Mouse (Mus musculus): ENCODE measurements around the gene Ccr7. TPM values are rescaled to one million over a fixed set of nuclear protein-coding genes. Genes with fewer than 3 reads are reported as not detected.

The Ccr7 gene
- total RNA-seq, 2 experiments from 2014 or later, result not detected

DNA sequence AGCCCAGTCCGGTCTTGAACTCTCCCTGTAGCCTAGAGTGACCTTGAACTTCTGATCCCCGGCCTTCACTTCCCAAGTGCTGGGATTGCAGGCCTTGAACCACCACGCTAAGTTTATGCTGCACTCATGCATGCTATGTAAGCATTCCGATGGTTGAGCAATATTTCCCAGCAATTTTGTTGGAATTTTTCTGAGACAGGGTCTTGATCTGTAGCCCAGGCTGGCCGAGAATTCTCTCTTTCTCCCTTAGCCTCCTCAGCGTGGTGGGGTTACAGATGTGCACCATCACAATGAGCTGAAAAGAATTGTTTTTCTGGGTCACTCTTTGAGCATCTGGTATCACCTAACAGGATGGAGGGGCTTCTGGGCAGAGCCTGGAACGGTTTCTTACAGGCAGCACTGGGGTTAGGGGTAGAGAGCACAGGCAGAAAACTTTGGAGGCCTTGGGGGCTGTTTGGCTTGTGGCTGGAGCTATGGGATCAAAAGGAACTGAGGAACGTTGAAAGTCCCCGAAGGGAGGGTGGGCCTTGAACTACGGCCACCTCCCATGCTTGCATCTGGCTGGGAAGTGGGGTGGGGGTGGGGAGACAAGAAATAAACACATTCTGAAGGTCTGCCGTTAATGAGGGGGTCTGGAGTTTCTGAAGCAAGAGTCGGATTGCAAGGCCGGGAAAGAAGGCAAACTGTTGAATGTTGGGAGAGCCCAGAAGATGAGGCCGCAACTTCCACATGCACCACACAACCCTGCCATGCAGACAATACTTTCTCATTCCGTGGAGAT is 20.4 kb downstream of the Ccr7 start:
- no peak for TF ChIP-seq CTCF (IDR thresholded peaks at IDR 0.05)
- no peak overlapping the region for H3K4me3 ChIP-seq
- no peak overlapping the region for H3K27ac ChIP-seq
- DNase-seq (ENCODE audit: extremely low spot score in 1 of 2, low spot score in 2 of 2), result no peak
- intact Hi-C loops (cut with DNase I), result no loop called here

DNA sequence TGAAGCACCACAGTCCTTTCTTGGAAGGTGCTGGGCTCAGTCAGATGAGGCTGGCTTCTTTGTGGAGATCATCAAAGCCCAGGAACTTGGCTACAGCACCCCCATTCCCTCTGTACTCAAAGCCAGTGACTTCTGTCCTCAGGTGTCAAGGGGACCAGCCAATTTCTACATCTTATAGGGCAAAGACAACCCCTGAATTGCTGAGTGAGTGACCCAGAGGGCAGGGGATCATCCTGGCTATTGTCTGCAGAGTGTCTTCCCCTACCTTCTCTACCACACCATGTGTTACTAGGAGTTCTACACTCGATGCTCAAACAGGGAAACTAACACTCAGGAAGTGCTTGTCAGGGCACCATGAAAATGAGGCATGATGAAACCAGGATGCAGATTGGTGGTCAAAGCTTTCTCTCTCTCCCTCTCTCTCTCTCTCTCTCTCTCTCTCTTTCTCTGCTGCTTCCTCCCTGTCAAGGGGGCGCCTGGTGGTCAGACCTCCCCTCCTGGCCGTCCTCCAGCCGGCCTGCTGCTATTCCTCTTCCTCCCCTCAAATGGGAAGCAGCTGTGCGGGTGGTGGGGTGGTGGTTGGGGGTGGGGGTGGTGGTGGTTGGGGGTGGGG is 21.5 kb downstream of the Ccr7 start:
- no peak for DNase-seq (ENCODE audit: extremely low spot score in 1 of 2, low spot score in 2 of 2)
- H3K4me3 ChIP-seq, result no peak overlapping the region
- no peak overlapping the region for H3K27ac ChIP-seq
- no peak for TF ChIP-seq CTCF (IDR thresholded peaks at IDR 0.05)
- intact Hi-C loops (cut with DNase I), result no loop called here

DNA sequence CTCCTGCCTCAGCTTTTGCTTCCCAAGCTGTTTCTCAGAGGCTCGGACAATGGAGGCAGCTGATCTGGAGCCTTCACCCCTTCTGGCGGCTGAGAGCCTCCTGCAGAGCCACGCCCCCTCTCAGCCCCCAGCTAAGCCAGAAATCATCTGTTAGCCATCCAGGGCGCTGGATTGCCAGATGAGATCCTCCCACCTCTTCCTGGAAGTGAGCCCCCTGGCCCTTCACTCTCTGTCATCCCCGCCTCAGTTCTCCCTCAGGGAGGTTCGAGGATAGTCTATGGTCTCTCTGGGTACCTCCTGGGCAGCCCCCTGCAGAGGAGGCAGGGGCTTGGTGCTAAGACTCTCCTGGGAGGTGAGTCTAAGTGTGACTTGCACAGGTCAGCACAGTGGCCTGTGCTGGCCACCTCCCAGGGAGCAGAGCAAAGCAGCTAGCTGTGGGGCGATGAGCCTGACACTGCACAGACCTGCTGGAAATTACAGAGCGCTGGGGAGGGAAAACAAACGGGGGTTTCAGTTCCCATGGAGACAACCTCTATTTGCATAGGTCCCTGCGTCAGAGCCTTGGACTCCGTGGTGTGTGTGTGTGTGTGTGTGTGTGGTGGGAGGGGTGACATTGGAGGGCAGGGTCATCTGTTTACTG is 22.7 kb downstream of the Ccr7 start:
- no peak for TF ChIP-seq CTCF (IDR thresholded peaks at IDR 0.05)
- no peak overlapping the region for H3K4me3 ChIP-seq
- H3K27ac ChIP-seq, result no peak overlapping the region

DNA sequence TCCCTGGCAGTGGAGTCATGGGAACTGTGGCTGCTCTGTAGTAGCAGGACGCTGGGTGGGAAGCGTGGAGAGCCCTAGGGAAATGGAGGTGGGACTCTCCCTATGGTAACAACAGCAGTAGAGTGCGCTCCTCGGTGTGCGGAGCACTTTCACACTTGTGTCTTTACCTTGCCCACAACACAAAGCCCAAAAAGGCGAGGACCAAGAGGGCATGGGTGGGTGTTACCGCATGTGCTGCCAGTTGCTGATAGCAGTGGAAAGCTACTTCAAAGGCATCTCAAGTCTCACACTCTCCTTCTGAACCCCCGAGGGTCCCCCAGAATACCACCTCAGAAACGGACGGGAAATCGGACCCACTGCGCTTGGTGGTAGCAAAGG is 23.4 kb downstream of the Ccr7 start:
- intact Hi-C loops (cut with DNase I), result no loop called here
- H3K4me3 ChIP-seq, result no peak overlapping the region
- TF ChIP-seq CTCF (IDR thresholded peaks at IDR 0.05), result no peak
- DNase-seq (ENCODE audit: extremely low spot score in 1 of 2, low spot score in 2 of 2), result no peak
- no peak overlapping the region for H3K27ac ChIP-seq

More for the DNA sequence above, 22.7 kb downstream of the Ccr7 start:
- intact Hi-C loops (cut with DNase I), result no loop called here
- no peak for DNase-seq (ENCODE audit: extremely low spot score in 1 of 2, low spot score in 2 of 2)

DNA sequence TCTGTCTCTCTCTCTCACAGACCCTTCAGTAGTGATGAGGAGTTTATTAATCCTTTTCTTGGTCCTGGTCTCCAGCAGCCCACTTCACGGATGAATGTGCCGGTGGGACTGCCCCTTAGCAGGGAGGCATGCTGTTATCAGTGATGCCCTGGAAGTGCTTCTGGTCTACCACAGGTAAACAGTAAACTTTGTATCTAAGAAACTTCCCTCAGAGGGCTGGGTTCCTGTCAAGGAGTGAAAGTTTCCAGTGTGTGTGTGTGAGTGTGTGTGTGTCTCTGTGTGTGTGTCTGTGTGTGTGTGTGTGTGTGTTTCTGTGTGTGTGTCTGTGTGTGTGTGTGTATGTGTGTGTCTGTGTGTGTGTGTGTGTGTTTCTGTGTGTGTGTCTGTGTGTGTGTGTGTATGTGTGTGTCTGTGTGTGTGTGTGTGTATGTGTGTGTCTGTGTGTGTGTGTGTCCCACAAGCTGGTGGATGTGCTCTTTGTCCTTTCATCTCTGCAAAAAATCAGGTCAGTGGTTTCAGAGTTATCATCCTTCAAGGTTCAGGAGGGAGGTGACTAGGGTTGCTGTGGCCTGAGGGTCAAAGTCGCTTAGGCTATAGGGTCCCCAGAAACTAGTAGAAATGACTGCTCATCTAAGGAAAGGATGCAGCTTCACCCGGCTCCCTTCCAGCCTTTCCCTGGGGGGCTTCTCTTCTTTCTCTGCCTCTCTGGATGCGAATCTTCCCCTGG is 24.0 kb downstream of the Ccr7 start:
- H3K4me3 ChIP-seq, result no peak overlapping the region
- intact Hi-C loops (cut with DNase I), result no loop called here

DNA sequence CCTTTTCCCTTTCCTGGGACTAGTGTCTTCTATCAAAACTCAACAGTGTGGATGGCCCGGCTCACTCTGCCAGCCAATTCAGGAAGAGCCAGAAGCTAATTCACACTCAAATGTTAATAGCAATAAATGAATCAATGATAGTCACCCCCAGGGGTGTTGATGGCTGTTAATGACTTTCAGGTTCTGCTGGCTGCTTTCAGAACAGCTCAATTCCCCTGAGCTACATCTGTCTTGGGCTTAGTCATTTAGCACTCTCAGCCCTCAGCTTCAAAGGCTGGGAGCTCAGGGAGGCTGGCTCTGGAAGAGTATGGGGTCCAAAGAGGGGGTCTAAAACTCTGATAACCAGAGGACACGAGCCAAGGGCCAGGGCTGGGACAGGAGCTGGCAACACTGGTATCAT is 25.6 kb downstream of the Ccr7 start:
- Histone ChIP-seq H3K4me3 (no peak overlapping the region), H3K27ac (no peak overlapping the region)
- intact Hi-C loops (cut with DNase I), result no loop called here
- no peak for TF ChIP-seq CTCF (IDR thresholded peaks at IDR 0.05)
- no peak for DNase-seq (ENCODE audit: extremely low spot score in 1 of 2, low spot score in 2 of 2)

More for the DNA sequence above, 24.0 kb downstream of the Ccr7 start:
- no peak for TF ChIP-seq CTCF (IDR thresholded peaks at IDR 0.05)
- no peak overlapping the region for H3K27ac ChIP-seq
- DNase-seq (ENCODE audit: extremely low spot score in 1 of 2, low spot score in 2 of 2), result no peak

DNA sequence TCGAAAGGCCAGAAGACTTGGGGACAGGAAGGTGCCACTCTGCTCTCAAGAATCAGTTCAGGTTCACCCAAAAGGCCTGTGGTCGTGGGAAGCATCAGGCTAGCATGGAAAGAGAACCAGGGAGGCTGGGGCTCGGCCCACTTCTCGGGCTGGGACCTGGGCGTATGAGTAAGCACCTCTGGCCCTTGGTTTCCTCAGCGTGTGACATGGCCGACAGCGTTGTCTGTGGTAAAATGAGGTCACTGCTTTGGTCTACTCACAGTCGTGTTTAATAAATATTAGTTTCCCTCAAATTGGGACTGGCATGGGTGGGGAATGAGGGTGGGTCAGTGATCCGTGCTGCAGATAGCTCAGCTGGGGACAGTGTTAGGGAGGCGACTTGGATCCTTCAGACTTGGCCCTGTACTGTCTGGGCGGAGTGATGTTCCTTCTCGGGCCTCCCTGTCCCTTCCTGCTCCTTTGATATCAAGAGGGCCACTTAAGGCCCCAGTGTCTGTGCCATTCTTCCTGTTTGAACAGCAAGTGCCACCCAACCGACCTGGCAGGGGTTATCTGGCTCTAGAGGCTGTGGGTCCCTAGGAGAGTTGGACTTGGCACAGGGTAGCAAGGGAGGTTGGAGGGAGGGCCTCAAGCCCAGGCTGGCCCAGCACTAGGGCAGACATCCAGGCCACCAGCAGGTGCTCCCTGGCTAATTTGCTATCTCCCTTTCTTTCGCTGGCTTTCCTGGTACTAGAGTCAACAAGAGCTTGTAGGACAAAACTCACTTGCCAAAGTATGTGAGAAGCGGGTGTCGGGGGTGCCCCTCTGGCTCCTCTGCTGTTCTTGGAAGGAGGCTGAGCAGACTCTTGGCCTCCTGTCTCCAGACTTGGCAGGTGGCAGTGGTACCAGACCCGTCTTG is 26.8 kb downstream of the Ccr7 start:
- TF ChIP-seq CTCF (IDR thresholded peaks at IDR 0.05), result no peak; the same call in 1 of the 2 replicates
- no peak for DNase-seq (ENCODE audit: extremely low spot score in 1 of 2, low spot score in 2 of 2)
- peak overlapping the region; percentile 89 for H3K27ac ChIP-seq
- intact Hi-C loops (cut with DNase I), result loop anchor here (1.0 kb wide), 1 partner anchor 19 kb away; no protein-coding TSS in a partner anchor
- H3K4me3 ChIP-seq, result no peak overlapping the region

DNA sequence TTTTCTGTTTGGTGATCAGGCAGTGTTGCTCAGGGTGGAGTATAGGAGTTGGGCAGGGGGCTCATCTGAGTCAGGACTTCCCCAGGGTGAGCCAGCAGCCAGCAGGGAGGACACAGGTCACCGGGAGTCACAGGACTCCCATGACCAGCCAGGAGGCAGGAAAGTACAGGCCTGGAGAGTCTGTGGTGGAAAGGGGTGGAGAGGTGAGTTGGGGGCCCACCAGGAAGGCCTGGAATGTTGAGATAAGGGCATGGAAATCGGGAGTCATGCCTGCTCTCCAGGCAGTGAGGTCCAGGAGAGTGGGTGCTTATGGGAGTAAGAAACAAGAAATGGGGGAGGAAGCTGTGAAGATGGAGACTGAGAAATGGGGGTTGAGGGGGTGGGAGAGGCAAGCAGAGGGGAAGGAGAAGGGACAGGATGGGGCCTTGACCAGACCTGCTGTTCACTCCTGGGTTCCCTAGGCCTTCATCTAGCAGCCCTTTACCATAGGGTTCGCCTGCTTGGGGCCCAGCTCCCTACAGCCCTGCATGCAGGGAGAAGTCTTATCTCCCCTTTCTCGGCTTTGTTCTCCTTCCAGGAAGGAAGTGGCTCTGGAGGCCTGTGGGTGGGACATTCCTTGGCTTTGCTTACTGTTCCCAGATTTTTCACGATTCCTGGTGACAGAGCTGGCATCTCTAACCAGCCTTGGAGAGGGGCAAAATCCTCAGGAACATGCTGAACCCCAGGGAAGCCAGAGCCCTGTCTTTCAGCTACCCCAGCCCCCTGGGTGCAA is 28.2 kb downstream of the Ccr7 start:
- intact Hi-C loops (cut with DNase I), result loop anchor here (1.0 kb wide), 1 partner anchor 21 kb away; no protein-coding TSS in a partner anchor
- peak in 1 of 2 experiments; percentile 48 for DNase-seq (ENCODE audit: extremely low spot score in 1 of 2, low spot score in 2 of 2)
- Histone ChIP-seq H3K4me3 (no peak overlapping the region), H3K27ac (peak overlapping the region; percentile 89)
- TF ChIP-seq CTCF (IDR thresholded peaks at IDR 0.05), result no peak

DNA sequence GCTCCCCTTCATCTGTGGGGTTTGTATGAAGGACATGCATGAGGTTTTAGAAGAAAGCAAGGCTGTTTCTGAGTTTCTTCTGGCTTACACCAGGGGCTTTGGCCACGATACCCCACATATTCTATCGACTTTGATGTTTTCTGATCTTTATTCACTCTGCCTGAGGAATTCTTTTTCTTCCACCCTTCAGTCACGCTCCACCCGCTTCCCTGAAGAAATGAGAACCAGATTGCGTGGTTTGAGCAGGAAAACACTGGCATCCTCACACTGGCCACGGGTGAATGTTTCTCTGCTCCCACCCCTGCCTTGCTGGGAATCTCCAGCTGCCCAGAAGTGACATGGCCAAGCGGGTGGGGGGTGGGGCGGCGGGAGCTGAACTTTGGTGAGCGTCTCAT is 30.2 kb downstream of the Ccr7 start:
- Histone ChIP-seq H3K27ac (peak overlapping the region; percentile 77), H3K4me3 (no peak overlapping the region)
- DNase-seq (ENCODE audit: extremely low spot score in 1 of 2, low spot score in 2 of 2), result peak in 1 of 2 experiments; percentile 12
- TF ChIP-seq CTCF (IDR thresholded peaks at IDR 0.05), result no peak
- intact Hi-C loops (cut with DNase I), result loop anchor here (1.0 to 5.0 kb wide), 3 partner anchors 84 to 197 kb away; partner anchors contain the start of genes Gjd3 and Rara

Measured in left cerebral cortex, adult 2 months (tissue).